Mouse (Mus musculus) olfactory bulb, adult 2 months (tissue): ENCODE data around the gene Gipc2.

Experiments
- CTCF ChIP-seq: fragments of 200-500 bp; IDR thresholded peaks from 2 replicates; pipeline ENCODE4 v1.5.1; 2012; ENCODE audit warnings: low read depth, mild to moderate bottlenecking, low read length, moderate library complexity; ENCODE audit not compliant: insufficient read depth
- POLR2A ChIP-seq: fragments of 200-500 bp; IDR thresholded peaks from 2 replicates; pipeline ENCODE4 v1.6.1; 2012; ENCODE audit warnings: mild to moderate bottlenecking, low read depth, low read length, moderate library complexity; ENCODE audit not compliant: insufficient read depth

- no peak for TF ChIP-seq CTCF
- TF ChIP-seq POLR2A, result no peak
These were observed 49.9 kb downstream of the Gipc2 start for GRCm38 (mm10) chr3:152116140-152116539.
